Mouse (Mus musculus): Measurements from ENCODE around the gene Slc25a30.

DNA sequence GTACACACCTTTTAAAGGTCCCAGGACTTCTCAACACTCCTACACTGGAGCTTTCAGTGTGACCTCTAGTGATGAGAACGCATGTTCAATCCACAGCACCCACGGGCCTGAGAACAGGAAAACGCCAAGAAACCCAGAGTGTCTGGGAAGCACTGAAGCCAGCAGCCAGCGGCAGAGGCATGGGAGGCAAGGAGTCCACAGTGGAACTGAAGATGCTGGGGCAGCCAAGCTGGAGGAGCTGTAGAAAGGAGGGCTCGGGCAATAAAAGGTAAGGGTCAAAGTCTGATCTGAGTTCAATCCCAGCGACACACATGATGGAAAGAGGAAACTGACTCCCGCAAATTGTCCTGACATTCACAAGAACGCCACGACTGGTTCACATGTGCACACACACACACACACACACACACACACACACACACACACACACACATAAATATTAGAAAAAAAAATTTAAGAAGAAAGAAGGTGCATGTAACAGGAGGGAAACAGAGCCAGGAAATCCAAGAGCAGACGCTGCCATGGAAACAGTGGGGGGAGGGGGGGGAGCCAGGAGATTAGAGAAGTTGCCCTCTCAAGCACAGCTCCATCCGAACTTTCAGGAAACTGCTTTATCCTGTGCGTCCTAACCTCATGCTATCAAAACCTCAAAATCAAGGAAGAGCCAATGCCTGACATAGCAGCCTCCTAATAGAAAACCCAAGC is 46.9 kb upstream of the Slc25a30 start:
- TF ChIP-seq GATA1 (IDR thresholded peaks at IDR 0.05; ENCODE audit: low read depth, low read length): no peak
- peak; percentile 35 to 39; a peak in 1 of 4 replicates for TF ChIP-seq EP300 (IDR thresholded peaks at IDR 0.05; ENCODE audit: low read depth in 1 of 2, low read length in 2 of 2)
- TF ChIP-seq POLR2A (IDR thresholded peaks at IDR 0.05; ENCODE audit: control insufficient read depth in 1 of 2, insufficient read depth in 1 of 2, low read depth in 1 of 2, low read length in 2 of 2, poor library complexity in 1 of 2): no peak
- TF ChIP-seq CTCF (IDR thresholded peaks at IDR 0.05 in 2 of 3, conservative IDR thresholded peaks at IDR 0.05 in 1 of 3; ENCODE audit: control insufficient read depth in 1 of 3, insufficient read depth in 1 of 3, low read depth in 2 of 3, low read length in 3 of 3, poor library complexity in 1 of 3, severe bottlenecking in 1 of 3): no peak
- no peak for TF ChIP-seq RAD21 (IDR thresholded peaks at IDR 0.05; ENCODE audit: low read depth, low read length)
- TF ChIP-seq HCFC1 (IDR thresholded peaks at IDR 0.05; ENCODE audit: low read depth, low read length): no peak
- TF ChIP-seq ZC3H11A (IDR thresholded peaks at IDR 0.05; ENCODE audit: low read depth, low read length): no peak
